Mouse (Mus musculus) olfactory bulb, adult 2 months (tissue): Measurements from ENCODE around the gene Bace1. TPM values are rescaled to one million over a fixed set of nuclear protein-coding genes. Genes with fewer than 3 reads are reported as not detected.

Source experiments
- H3K27ac ChIP-seq: fragments of 200-500 bp; 2 replicates; pipeline ENCODE4 v1.5.1; 2012; ENCODE audit warnings: low read depth, low read length; ENCODE audit not compliant: insufficient read depth
- H3K4me1 ChIP-seq: fragments of 200-500 bp; 2 replicates; pipeline ENCODE4 v1.6.1; 2012; ENCODE audit warnings: low read length; ENCODE audit not compliant: control insufficient read depth, insufficient read depth
- H3K4me3 ChIP-seq: fragments of 200-500 bp; 2 replicates; pipeline ENCODE4 v1.5.1; 2012; ENCODE audit warnings: mild to moderate bottlenecking, low read depth, low read length, moderate library complexity; ENCODE audit not compliant: insufficient read depth
- CTCF ChIP-seq: fragments of 200-500 bp; IDR thresholded peaks from 2 replicates; pipeline ENCODE4 v1.5.1; 2012; ENCODE audit warnings: low read depth, mild to moderate bottlenecking, low read length, moderate library complexity; ENCODE audit not compliant: insufficient read depth
- POLR2A ChIP-seq: fragments of 200-500 bp; IDR thresholded peaks from 2 replicates; pipeline ENCODE4 v1.6.1; 2012; ENCODE audit warnings: mild to moderate bottlenecking, low read depth, low read length, moderate library complexity; ENCODE audit not compliant: insufficient read depth
- WGBS: fragments of 180-500 bp; shearing (Covaris S2); methylation state at CpG from one replicate; pipeline ENCODE4 v1.1.7; 2018; 5-methylcytosine and 5-hydroxymethylcytosine counted together
- polyA plus RNA-seq: library from polyadenylated mRNA; stranded (reverse); fragments of >200 nt; gene quantifications from 2 replicates; pipeline ENCODE4 v1.2.4, GENCODE M21; 2012; ENCODE audit warnings: low replicate concordance; ENCODE audit not compliant: missing spikeins, insufficient read depth, insufficient read length

The Bace1 gene
- polyA plus RNA-seq, 1 experiment: not detected

GRCm38 (mm10) chr9:45906355-45907077, 68.1 kb downstream of the Bace1 start, which contains the start of the genes Pcsk7 and Rnf214:
Gene Pcsk7 (plus strand): TSS chr9:45906497.
Gene Rnf214 (minus strand): TSS chr9:45906911.
- H3K4me3 ChIP-seq: peak within 1 kb of the TSS; percentile 90
- TF ChIP-seq POLR2A: peak; percentile 82
- peak; percentile 96 for TF ChIP-seq CTCF
- WGBS: under 1% methylated on average over 79 of the region's 80 CpGs
- H3K4me1 ChIP-seq: peaks cover 9% of the 10 kb centered on the region
- peak within 1 kb of the TSS; percentile 97 for H3K27ac ChIP-seq

DNA sequence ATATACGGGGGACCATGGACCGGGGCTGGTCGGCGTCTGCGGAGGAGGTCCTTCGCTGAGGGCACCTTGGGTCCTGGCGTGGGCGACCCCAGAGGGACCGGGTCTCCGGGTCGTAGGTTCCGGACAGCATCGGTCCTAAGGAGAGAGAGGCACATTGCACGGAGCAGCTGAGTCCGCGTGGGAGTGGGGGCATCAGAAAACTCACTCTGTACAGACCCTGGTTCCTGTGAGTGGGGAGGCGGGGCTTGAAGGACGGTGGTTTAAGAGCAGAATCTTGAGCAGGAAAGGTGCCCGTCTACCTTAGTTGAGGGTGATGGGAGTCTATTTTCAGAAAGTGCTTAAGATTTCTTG, 68.7 kb downstream of the Bace1 start:
- under 1% methylated on average over 19 of the region's 19 CpGs for WGBS

DNA sequence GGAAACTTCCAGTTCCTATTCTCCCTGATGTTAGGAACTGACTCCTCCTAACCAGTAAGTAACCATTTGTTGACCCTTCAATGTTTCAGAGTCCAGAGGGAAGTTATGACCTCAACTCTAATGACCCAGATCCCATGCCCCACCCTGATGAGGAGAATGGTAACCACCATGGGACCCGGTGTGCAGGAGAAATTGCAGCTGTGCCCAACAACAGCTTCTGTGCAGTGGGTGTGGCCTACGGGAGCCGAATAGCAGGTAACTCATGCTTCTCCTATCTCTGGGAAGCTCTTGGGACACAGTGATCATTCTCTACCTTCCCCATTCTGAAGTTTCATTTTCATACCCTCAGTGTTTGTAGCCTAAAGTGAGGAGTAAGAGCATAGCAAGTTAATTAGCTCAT, 72.6 kb downstream of the Bace1 start:
- 86% methylated on average over 3 of the region's 3 CpGs for WGBS
- Histone ChIP-seq H3K4me3 (no peak overlapping the region), H3K4me1 (peaks cover 9% of the 10 kb centered on the region), H3K27ac (no peak overlapping the region)
- TF ChIP-seq CTCF (no peak), POLR2A (no peak)

More for the DNA sequence above, 68.7 kb downstream of the Bace1 start:
- H3K4me3 ChIP-seq: peak overlapping the region; percentile 90
- no peak for TF ChIP-seq CTCF
- no peak for TF ChIP-seq POLR2A
- H3K27ac ChIP-seq: peak overlapping the region; percentile 66; the same call in 1 of the 2 replicates
- peaks cover 9% of the 10 kb centered on the region for H3K4me1 ChIP-seq

GRCm38 (mm10) chr9:45911673-45912072, 73.3 kb downstream of the Bace1 start:
- 42% methylated on average over 1 of the region's 1 CpGs for whole genome bisulfite sequencing
- Histone ChIP-seq H3K4me1 (peaks cover 9% of the 10 kb centered on the region), H3K4me3 (no peak overlapping the region), H3K27ac (no peak overlapping the region)
- TF ChIP-seq POLR2A (no peak), CTCF (no peak)

Other genes with a start within 250 kb of the Bace1 start
- not detected in 2 replicates for gene Cep164, start 9.9 kb upstream of the Bace1 start, polyA plus RNA-seq
- not detected in 2 replicates for gene Pcsk7, start 67.9 kb downstream of the Bace1 start, polyA plus RNA-seq
- gene Rnf214, start 68.3 kb downstream of the Bace1 start, polyA plus RNA-seq: not detected in 2 replicates
- not detected in 2 replicates for gene Tagln, start 97.5 kb downstream of the Bace1 start, polyA plus RNA-seq
- gene Sidt2, start 116.7 kb downstream of the Bace1 start, polyA plus RNA-seq: 1,119 TPM in 1 of 2 replicates, not detected in the other
- gene Pafah1b2, start 174.1 kb downstream of the Bace1 start, polyA plus RNA-seq: 66.5 and 504 TPM in 2 replicates
- gene Sik3, start 174.2 kb downstream of the Bace1 start, polyA plus RNA-seq: 51.7 TPM in 1 of 2 replicates, not detected in the other